Mouse (Mus musculus) layer of hippocampus, postnatal 36 days (tissue): ENCODE results near the gene Zfp799. TPM values are rescaled to one million over a fixed set of nuclear protein-coding genes. Genes with fewer than 3 reads are reported as not detected.
"Not testable (repeated sequence)": the region's sequence is repeated elsewhere in the genome, so short reads cannot be mapped to it uniquely, and the experiment has no call there.

ENCODE experiments used
- DNase-seq, 2 experiments: peaks; one replicate each; pipeline ENCODE4 v3.0.0; 2022
- total RNA-seq, 2 experiments: library from RNA; stranded (reverse); gene quantifications; 2 replicates each; pipeline ENCODE4 v1.2.3; 2021

Gene Zfp799
- 10 to 100 TPM; 32.0 to 33.8 TPM for total RNA-seq

- peak; percentile 78 to 83 for DNase-seq
Measured at GRCm38 (mm10) chr17:32829540-32830417, at the start of gene Zfp799. Gene Zfp799, minus strand, starts transcription at chr17:32830261.

GRCm38 (mm10) chr17:32878773-32879172 is 48.7 kb upstream of the Zfp799 start:
- DNase-seq = no peak

DNA sequence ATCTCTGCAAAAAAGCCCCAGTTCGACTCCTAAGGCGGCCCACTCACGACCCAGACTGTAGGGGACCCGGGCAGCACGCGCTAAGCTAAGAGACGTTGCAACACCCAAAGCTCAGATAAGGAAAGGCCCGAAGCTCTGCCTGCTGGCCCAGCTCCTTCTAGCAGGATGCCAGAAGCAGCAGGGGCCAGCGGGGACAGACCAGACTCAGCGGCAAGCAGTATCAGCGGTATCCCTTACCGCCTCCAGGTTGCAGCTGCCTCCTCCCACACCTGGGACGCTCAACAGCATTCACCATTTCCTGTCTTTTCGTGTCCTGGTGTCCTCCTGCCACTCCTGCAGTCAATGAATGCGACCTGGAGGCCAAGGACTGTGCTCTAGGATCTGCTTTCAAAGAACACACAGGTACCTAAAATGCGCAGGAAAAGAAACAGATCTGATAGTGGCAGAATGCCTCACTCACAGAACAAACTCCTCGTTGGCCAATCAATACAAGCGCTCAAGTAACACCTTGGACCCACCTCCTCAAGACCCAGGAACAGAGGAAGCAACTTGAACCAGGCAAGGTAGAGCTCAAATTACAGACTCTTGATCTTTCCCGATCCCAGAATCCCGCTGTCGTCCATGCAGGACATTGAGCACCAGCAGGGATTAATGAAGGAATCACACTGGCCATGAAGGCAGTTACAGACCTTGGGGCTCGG is 47.6 kb upstream of the Zfp799 start:
- DNase-seq = no peak

DNA sequence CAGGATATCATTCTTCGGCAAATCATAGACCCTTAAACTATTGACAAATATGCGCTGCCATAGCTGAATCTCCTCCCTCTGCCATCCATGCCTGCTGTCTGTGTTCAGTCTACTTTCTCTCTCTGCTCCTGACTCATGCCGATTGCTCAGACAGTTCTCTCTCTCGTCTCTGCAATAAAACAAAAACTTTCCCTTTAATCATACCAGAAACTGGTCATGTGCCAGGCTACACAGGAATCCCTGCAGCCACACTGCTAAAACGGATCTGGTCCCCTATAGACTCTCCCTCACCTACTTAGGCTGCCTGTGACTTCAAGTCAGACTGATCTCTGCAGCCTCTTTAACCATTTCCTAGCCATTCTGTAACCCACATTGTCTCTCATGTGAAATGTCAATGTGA is 42.6 kb upstream of the Zfp799 start:
- DNase-seq = no peak

GRCm38 (mm10) chr17:32872091-32872490 is 42.0 kb upstream of the Zfp799 start:
- no peak for DNase-seq

- no peak for DNase-seq
Measured at GRCm38 (mm10) chr17:32871483-32871882, 41.4 kb upstream of the Zfp799 start.

GRCm38 (mm10) chr17:32867266-32867665 is 37.2 kb upstream of the Zfp799 start:
- DNase-seq = not testable (repeated sequence)

DNA sequence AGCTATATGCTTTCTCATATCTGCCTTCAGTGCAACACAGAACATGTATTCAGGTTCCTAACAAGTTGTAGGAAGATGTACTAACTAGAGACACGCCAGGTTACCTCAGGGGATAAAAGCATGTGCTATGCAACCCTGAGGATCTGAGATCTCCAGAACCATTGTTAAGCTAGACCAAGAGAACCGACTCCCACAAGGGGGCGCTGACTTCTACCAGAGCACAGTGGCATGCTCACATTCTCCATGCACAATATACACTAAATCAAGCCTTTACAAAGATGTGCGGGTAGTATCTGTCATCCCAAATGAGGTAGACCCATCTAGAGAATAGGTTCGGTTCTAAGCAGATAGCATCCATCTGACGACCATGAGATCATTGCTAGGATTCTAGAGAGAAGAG is 26.7 kb upstream of the Zfp799 start:
- not testable (repeated sequence) for DNase-seq

DNA sequence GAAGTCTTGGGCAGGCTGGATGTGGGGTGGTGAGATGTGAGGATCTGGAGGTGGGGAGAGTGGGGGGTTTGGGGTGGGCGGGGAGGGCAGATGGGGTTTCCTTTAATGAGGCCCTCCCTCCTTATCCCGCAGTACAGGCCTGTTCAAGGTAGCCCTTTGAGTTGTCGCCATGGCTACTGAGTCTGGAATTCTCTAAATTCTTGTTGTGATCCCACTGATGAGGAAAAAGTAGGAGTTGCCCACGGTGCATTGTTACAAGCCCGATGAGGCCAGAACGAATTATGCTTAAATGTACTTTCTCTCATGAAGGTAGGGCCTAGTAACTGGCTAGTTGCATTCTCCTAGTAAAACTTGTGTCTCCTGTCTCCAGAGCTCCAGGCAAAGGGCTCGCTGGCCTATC is 21.5 kb upstream of the Zfp799 start:
- no peak for DNase-seq

DNA sequence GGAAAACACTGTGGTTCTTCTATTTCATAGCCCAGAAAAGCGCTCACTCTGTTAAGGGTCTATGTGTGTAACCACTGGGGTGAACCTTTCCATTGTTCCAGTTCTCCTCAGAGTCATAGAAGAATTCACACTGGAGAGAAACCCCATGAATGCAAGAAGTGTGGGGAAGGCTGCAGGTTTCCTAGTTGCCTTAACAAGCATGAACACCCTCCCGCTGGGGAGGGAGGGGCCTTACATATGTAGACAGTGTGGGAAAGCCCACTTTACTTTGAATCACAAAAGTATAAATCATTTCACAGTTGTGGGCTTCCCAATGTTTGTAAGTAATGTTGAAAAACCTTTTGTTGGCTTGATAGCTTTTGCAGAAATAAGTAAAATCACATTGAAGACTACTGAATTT is 11.3 kb upstream of the Zfp799 start:
- no peak for DNase-seq

DNA sequence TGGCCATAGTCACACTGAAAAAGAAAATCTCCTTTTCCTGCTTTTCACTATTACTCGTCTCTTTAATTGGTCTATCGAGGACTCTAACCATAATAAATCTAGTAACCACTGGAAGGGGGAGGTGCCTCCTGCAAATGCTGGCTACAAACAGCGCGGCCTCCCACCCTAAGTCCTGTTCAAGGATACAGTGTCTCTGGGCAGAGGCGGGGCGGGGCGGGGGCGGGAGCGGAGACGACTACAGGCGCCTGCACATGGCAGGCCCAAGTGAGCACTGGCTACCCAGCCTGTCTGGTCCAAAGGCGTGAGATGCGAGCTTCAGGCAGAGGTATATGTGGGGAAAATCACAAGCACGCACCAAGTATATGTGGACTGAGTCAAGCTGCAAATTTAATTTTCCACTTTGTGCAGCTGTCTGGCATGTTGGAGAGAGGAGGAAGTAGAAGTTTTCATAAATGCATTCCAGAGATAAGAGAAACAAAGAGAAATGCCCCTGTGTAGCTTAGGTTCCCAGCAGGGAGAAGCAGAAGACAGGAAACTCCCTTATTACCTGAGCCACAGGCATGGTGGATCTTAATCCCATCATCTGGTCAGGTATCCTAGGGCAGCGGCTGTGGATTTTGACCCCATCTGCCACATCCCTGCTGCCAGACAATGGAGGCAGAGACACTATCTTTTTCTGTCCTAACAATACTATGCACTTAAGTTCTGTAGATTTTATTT is 9.2 kb upstream of the Zfp799 start:
- no peak for DNase-seq

GRCm38 (mm10) chr17:32830418-32830782 is 339 bp upstream of the Zfp799 start:
- no peak for DNase-seq

- no peak for DNase-seq
Measured at GRCm38 (mm10) chr17:32816074-32816784, 13.8 kb downstream of the Zfp799 start.

- DNase-seq = no peak
Measured at GRCm38 (mm10) chr17:32814136-32814535, 15.9 kb downstream of the Zfp799 start.

DNA sequence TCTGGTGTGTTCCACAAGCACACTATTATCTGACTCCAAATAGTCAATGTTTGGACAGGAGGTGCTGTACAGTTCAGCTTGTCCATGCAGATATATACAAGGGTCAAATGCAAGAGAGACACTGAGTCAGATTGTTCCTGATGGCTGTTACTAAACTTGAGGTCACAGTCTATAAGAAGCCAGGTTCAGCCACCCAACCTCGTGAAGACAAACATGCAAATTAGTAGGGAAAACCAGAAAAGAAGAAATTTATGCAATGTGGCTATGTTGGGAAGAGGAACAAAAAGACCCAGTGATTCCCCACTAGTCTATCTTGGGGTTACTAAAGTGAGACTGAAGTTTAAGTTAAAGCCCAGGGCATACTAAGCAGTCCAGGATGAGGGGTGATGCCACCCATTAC is 19.4 kb downstream of the Zfp799 start:
- no peak for DNase-seq

DNA sequence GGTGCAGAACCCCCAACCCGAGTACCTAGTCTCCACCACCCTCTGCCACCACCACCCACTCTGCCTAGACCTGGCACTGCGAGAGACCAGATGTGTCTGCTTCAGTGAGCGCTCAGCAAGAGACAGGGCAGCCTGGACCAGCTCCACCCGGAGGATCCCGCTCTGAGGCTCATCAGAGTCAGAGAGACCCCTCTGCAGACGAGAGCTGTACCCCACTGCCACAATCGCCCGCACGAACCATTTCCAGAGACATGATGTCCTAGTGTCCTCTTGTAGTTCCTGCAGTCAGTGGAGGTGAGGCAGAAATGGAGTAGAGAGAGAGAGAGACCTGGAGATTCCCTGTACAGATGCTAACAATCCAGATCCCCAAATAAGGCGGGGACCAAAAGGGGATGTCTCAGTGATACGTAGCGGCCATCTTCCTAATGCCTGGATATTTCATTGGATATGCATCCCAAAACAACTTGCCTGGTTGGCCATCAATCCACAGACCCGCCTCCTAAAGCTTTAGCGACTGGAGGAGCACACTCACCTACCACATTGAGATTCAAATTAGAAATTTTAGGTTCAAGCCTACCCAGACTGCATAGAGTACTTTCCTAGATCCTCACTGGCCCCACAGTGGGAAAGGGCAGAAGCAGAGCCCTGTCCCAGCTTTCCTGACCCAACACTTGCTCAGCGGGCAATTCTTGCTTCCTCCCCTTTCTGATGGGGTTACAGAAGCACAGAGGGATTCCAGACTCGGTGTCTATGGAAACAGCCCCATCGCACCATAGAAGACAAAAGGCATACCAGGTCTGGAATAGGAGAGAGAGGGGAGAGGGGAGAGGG is 20.3 kb downstream of the Zfp799 start, which contains the start of gene Zfp811:
Gene Zfp811, minus strand, starts transcription at position 388 of the 831 bp plus-strand sequence.
- peak; percentile 36 to 45 for DNase-seq

- DNase-seq = peak; percentile 14 to 15
Measured at GRCm38 (mm10) chr17:32808921-32809320, 21.1 kb downstream of the Zfp799 start.

DNA sequence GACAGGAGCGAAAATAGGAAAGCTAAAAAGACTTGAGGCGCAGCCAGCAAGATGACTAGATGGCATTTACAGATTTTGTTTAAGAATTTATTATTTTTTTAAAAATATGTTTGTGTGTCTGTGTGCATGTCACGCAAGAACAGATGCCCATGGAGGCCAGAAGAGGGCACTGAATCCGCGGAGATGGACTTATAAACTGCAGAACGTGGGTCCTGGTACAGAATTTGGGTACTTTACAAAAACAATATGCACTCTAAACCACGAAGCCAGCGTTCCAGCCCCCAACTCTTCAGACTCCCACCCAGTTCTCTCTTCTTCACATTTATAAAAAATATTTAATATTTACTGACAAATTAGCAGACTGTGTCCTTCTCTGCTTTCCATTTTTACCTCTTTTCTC is 40.8 kb downstream of the Zfp799 start:
- DNase-seq = no peak

DNA sequence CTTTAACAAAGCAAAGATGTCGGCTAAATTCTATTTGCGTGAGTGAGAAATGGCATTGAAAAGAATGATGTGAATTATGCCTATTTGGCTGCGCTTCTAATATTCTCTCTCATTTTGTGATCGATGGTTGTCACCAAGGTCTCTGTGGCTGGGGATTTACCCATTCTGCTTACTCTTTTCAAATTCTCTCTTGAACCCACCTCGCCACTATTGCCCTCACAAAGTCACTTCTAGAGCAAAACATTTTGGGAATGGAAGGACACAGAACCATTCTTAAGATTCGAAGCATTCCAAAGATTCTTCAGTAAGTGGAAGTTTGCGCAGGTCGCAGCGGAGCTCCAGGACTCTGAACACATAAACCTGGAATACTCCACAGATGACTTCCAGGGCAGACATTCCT is 41.5 kb downstream of the Zfp799 start:
- DNase-seq = no peak

DNA sequence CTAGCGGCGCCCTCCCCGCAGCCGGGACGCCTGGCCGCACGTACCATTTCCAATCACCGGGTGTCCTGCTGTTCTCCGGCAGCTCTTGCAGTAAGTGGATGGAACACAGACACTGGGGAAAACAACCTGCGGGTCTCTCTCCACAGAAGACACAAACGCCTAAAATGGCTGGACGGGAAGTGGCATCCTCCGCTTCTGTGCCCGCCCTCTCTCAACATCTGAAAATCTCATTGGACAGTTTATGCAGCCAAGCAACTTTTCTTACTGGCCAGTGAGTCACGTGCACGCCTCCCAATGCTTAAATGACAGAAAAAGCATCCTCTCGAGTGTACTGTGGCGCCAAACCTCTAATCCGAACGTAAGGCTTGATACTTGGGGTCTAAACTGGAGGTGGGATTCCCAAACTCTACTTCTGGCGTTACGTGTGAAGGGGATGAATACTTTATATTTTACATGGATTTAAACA is 41.9 kb downstream of the Zfp799 start, which contains the start of gene Zfp871:
Gene Zfp871, minus strand, starts transcription at position 194 of the 466 bp plus-strand sequence.
- DNase-seq = peak; percentile 87

DNA sequence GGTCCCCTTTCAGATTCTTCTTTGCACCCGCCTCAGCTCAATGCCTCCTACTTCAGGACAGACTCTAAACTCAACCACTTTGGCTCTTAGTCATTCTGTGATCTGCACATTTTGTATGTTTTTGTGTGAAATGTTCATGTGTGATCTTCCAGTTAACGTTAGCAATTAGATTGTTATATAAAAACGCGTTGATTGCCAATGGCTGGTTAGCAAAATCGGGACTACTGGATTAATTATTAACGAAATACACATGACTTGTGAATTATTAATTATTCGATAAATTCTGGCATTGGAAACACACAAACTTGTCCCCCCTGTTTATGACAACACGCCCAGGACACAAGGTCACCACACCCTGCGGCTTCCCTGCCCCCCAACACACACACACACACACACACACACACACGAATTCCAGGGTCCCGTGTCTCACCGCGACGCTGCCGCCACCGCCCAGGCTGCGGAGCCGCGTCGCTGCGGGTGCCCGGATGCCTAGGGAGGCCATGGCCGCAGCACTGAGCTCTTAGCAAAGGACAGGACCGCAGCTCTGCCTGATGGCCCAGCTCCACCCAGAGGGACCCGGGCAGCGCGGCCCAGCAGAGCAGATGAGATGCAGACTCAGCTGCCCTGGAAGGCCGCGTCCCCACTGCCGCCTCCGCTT is 42.5 kb downstream of the Zfp799 start:
- no peak for DNase-seq
